Mouse (Mus musculus) liver, embryonic 14.5 days (tissue): ENCODE measurements around the gene Chrnd. TPM values are rescaled to one million over a fixed set of nuclear protein-coding genes. Genes with fewer than 3 reads are reported as not detected.

Source experiments
- ATAC-seq: fragments of 200-750 bp; cut with Nextera tagmentation; 2 replicates; pipeline ENCODE4 v1.8.0; 2017; ENCODE audit warnings: moderate number of reproducible peaks, mild to moderate bottlenecking, moderate library complexity; ENCODE audit not compliant: insufficient read depth
- DNase-seq, 3 experiments: peaks; one replicate each; pipeline ENCODE4 v3.0.0-alpha.2; 2012 to 2013; ENCODE audit warnings: low read depth in 3 of 3, low spot score in 3 of 3
- H3K27ac ChIP-seq: fragments of 300-500 bp; sonication (generic); 2 replicates; pipeline ENCODE4 v1.5.1; 2014; ENCODE audit warnings: moderate library complexity, mild to moderate bottlenecking, control low read depth, inconsistent platforms
- H3K27me3 ChIP-seq: fragments of 300-500 bp; sonication (generic); 2 replicates; pipeline ENCODE4 v1.6.1; 2014; ENCODE audit warnings: mild to moderate bottlenecking, low read length, moderate library complexity; ENCODE audit not compliant: control insufficient read depth, insufficient read depth
- H3K36me3 ChIP-seq: fragments of 300-500 bp; sonication (generic); replicated peaks from 2 replicates; pipeline ENCODE4 v1.6.1; 2014; ENCODE audit warnings: low read depth; ENCODE audit not compliant: control insufficient read depth, insufficient read depth
- H3K4me1 ChIP-seq, 2 experiments: fragments of 200-500 bp in 1 of 2; fragments of 300-500 bp in 1 of 2; sonication (generic) in 1 of 2; replicated peaks; 2 replicates each; pipeline ENCODE4 v1.6.1; 2012 to 2014; ENCODE audit warnings: antibody characterized with exemption in 1 of 2, inconsistent platforms in 1 of 2, low read length in 1 of 2; ENCODE audit not compliant: control insufficient read depth in 2 of 2, insufficient read depth in 2 of 2
- H3K4me2 ChIP-seq: fragments of 300-500 bp; sonication (generic); 2 replicates; pipeline ENCODE4 v1.6.1; 2014; ENCODE audit warnings: low read depth, mild to moderate bottlenecking, control low read depth, moderate library complexity
- H3K4me3 ChIP-seq, 2 experiments: fragments of 200-500 bp in 1 of 2; fragments of 300-500 bp in 1 of 2; sonication (generic) in 1 of 2; 2 replicates each; pipeline ENCODE4 v1.5.1; 2012 to 2014; ENCODE audit warnings: low read depth in 2 of 2, low read length in 2 of 2, mild to moderate bottlenecking in 2 of 2, control low read depth in 1 of 2, inconsistent platforms in 1 of 2, moderate library complexity in 1 of 2; ENCODE audit not compliant: insufficient read depth in 1 of 2
- H3K9ac ChIP-seq: fragments of 300-500 bp; sonication (generic); replicated peaks from 2 replicates; pipeline ENCODE4 v1.6.1; 2014; ENCODE audit warnings: mild to moderate bottlenecking, control low read depth, moderate library complexity
- H3K9me3 ChIP-seq: fragments of 300-500 bp; sonication (generic); 2 replicates; pipeline ENCODE4 v1.6.1; 2016; ENCODE audit warnings: low read length, mixed read lengths; ENCODE audit not compliant: control insufficient read depth
- CTCF ChIP-seq: IDR thresholded peaks from 2 replicates; pipeline ENCODE4 v1.5.1; 2016; ENCODE audit warnings: antibody characterized with exemption, low read depth, control low read depth
- EP300 ChIP-seq: IDR thresholded peaks from 2 replicates; pipeline ENCODE4 v1.6.1; 2016; ENCODE audit warnings: antibody characterized with exemption, low read depth
- WGBS: fragments of 180-500 bp; shearing (Covaris S2); extraction: QIAGEN DNeasy Blood & Tissue Kit; methylation state at CpG from one replicate; pipeline ENCODE4 v1.1.7; 2014; ENCODE audit not compliant: insufficient replicate concordance; 5-methylcytosine and 5-hydroxymethylcytosine counted together
- polyA plus RNA-seq, 2 experiments: library from polyadenylated mRNA; depleted of rRNA in 1 of 2; stranded (reverse) in 1 of 2; unstranded in 1 of 2; fragments of >200 nt; fragmentation: Nextera tagmentation in 1 of 2; extraction: Ambion mirVana in 1 of 2; gene quantifications; 2 replicates each; pipeline versions ENCODE4 v1.2.1 to v1.2.3; 2012 to 2014

Chrnd gene
- polyA plus RNA-seq, 2 experiments = not detected

- 95% methylated on average over 1 of the region's 1 CpGs for WGBS
- Histone ChIP-seq H3K36me3 (peaks cover 52% of the 10 kb centered on the region), H3K27me3 (no peaks in the 10 kb centered on the region), H3K27ac (no peak overlapping the region), H3K4me3 (no peak overlapping the region), H3K4me2 (no peak overlapping the region), H3K4me1 (no peaks in the 10 kb centered on the region), H3K9me3 (no peaks in the 10 kb centered on the region), H3K9ac (no peak overlapping the region)
- ATAC-seq = no peak
- no peak for DNase-seq
- TF ChIP-seq EP300 = no peak
- no peak for TF ChIP-seq CTCF
Measured at GRCm38 (mm10) chr1:87226409-87227159, 36.2 kb downstream of the Chrnd start.

- no peak for ATAC-seq
- TF ChIP-seq CTCF (no peak), EP300 (no peak)
- H3K36me3 ChIP-seq = peaks cover 49% of the 10 kb centered on the region
- no peaks in the 10 kb centered on the region for H3K4me1 ChIP-seq
- H3K27ac ChIP-seq = no peak overlapping the region
- no peak overlapping the region for H3K4me3 ChIP-seq
- WGBS = 72% methylated on average over 3 of the region's 3 CpGs
- H3K4me2 ChIP-seq = no peak overlapping the region
- H3K9ac ChIP-seq = no peak overlapping the region
- H3K27me3 ChIP-seq = no peaks in the 10 kb centered on the region
- H3K9me3 ChIP-seq = no peaks in the 10 kb centered on the region
- no peak for DNase-seq
Measured at GRCm38 (mm10) chr1:87227160-87227550, 36.7 kb downstream of the Chrnd start.

- H3K9me3 ChIP-seq = no peaks in the 10 kb centered on the region
- no peak for ATAC-seq
- TF ChIP-seq EP300 (no peak), CTCF (no peak)
- H3K9ac ChIP-seq = no peak overlapping the region
- H3K4me1 ChIP-seq = no peaks in the 10 kb centered on the region
- no peak overlapping the region for H3K4me3 ChIP-seq
- H3K36me3 ChIP-seq = peaks cover 25% of the 10 kb centered on the region
- no peak overlapping the region for H3K4me2 ChIP-seq
- 76% methylated on average over 5 of the region's 5 CpGs for WGBS
- H3K27ac ChIP-seq = no peak overlapping the region
- H3K27me3 ChIP-seq = no peaks in the 10 kb centered on the region
- DNase-seq = no peak
Measured at GRCm38 (mm10) chr1:87230606-87231005, 40.2 kb downstream of the Chrnd start.

- H3K4me3 ChIP-seq = no peak overlapping the region
- TF ChIP-seq EP300 (no peak), CTCF (no peak)
- WGBS = 76% methylated on average over 7 of the region's 7 CpGs
- H3K9me3 ChIP-seq = no peaks in the 10 kb centered on the region
- H3K4me1 ChIP-seq = no peaks in the 10 kb centered on the region
- H3K27ac ChIP-seq = no peak overlapping the region
- ATAC-seq = no peak
- H3K27me3 ChIP-seq = no peaks in the 10 kb centered on the region
- H3K9ac ChIP-seq = no peak overlapping the region
- DNase-seq = no peak
- H3K36me3 ChIP-seq = peaks cover 9% of the 10 kb centered on the region
- no peak overlapping the region for H3K4me2 ChIP-seq
Measured at GRCm38 (mm10) chr1:87232197-87232596, 41.8 kb downstream of the Chrnd start.

- 77% methylated on average over 8 of the region's 8 CpGs for WGBS
- Histone ChIP-seq H3K4me2 (no peak overlapping the region), H3K27me3 (no peaks in the 10 kb centered on the region), H3K4me1 (no peaks in the 10 kb centered on the region), H3K36me3 (no peaks in the 10 kb centered on the region), H3K9me3 (no peaks in the 10 kb centered on the region), H3K9ac (no peak overlapping the region), H3K4me3 (no peak overlapping the region), H3K27ac (no peak overlapping the region)
- ATAC-seq (no peak), DNase-seq (no peak)
- no peak for TF ChIP-seq EP300
- no peak for TF ChIP-seq CTCF
Measured at GRCm38 (mm10) chr1:87239056-87239455, 48.6 kb downstream of the Chrnd start.
